Mouse (Mus musculus): ENCODE measurements around the gene Gm5414. TPM values are rescaled to one million over a fixed set of nuclear protein-coding genes. Genes with fewer than 3 reads are reported as not detected.

Gm5414 gene
- total and polyA plus RNA-seq, 3 experiments = not detected

DNA sequence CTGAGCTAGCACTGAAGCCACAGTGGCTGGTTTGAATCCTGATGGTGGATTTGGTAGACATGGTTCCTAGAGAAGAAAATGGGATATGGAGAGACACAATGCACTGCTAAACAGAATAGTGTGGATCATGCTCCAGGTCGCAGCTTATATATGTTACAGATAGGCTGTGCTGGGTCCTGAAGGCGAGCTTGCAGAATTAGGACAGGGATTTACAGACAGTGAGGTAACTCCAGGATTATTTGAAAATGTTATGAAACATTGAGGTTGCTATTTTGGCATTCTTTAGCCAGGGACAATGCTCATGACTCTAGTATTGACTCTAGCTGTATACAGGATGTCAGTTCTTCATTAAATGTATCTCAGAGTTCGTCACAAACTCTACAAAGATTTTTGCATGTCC, 19.3 kb upstream of the Gm5414 start, which contains the start of gene Gm5478:
Gene Gm5478, minus strand, starts transcription at position 101 of the 400 bp plus-strand sequence.
- Histone ChIP-seq H3K4me1 (ENCODE audit: control insufficient read depth in 1 of 2, insufficient read depth in 2 of 2) (no peaks in the 10 kb centered on the region), H3K9ac (ENCODE audit: insufficient read depth, low read depth) (no peak within 1 kb of the TSS), H3K27ac (ENCODE audit: insufficient read depth, low read depth) (no peak within 1 kb of the TSS), H3K27me3 (replicated peaks) (peaks cover 78% of the 10 kb centered on the region), H3K79me2 (replicated peaks; ENCODE audit: control insufficient read depth, extremely low read depth, insufficient read depth, poor library complexity, severe bottlenecking) (no peaks in the 10 kb centered on the region), H3K36me3 (replicated peaks in 1 of 2; ENCODE audit: control insufficient read depth in 1 of 2, insufficient read depth in 1 of 2, low read length in 1 of 2) (no peaks in the 10 kb centered on the region), H3K9me3 (replicated peaks; ENCODE audit: low read length) (no peaks in the 10 kb centered on the region), H3K4me3 (replicated peaks in 1 of 3; ENCODE audit: low read depth in 2 of 3, low read length in 2 of 3, poor library complexity in 1 of 3) (no peak within 1 kb of the TSS), H3K4me2 (ENCODE audit: insufficient read depth, low read depth, poor library complexity, severe bottlenecking) (no peak within 1 kb of the TSS)
- in situ Hi-C loops (cut with MboI; ENCODE audit: low pct_ligation_motif_present, low pct_unique_long_range_greater_than_20kb, low sequenced_read_pairs) (no loop called here), dilution Hi-C loops (cut with MboI; ENCODE audit: extremely low pct_ligation_motif_present, extremely low pct_unique_long_range_greater_than_20kb, low sequenced_read_pairs) (no loop called here)
- TF ChIP-seq MEF2A (IDR thresholded peaks at IDR 0.05; ENCODE audit: borderline replicate concordance, low read depth, low read length) (no peak), ZNF384 (IDR thresholded peaks at IDR 0.05; ENCODE audit: low read depth, low read length) (no peak), NRF1 (IDR thresholded peaks at IDR 0.05; ENCODE audit: low read depth, low read length) (no peak), RAD21 (IDR thresholded peaks at IDR 0.05; ENCODE audit: low read depth, low read length) (no peak), E2F4 (IDR thresholded peaks at IDR 0.05; ENCODE audit: insufficient replicate concordance, low read depth, low read length) (no peak), MXI1 (IDR thresholded peaks at IDR 0.05; ENCODE audit: low read depth, low read length) (no peak), ZKSCAN1 (IDR thresholded peaks at IDR 0.05; ENCODE audit: borderline replicate concordance, low read depth, low read length) (no peak), HCFC1 (IDR thresholded peaks at IDR 0.05; ENCODE audit: low read depth, low read length) (no peak), TBP (conservative IDR thresholded peaks at IDR 0.05; ENCODE audit: low read depth, low read length) (no peak), MYC (IDR thresholded peaks at IDR 0.05; ENCODE audit: low read depth, low read length) (no peak), ELF1 (IDR thresholded peaks at IDR 0.05; ENCODE audit: low read depth, low read length) (no peak), BHLHE40 (IDR thresholded peaks at IDR 0.05; ENCODE audit: low read depth, low read length) (no peak), CHD1 (IDR thresholded peaks at IDR 0.05; ENCODE audit: low read depth, low read length) (no peak), IRF4 (IDR thresholded peaks at IDR 0.05; ENCODE audit: low read depth, low read length) (no peak)
- no peak for DNase-seq (ENCODE audit: extremely low read depth)

DNA sequence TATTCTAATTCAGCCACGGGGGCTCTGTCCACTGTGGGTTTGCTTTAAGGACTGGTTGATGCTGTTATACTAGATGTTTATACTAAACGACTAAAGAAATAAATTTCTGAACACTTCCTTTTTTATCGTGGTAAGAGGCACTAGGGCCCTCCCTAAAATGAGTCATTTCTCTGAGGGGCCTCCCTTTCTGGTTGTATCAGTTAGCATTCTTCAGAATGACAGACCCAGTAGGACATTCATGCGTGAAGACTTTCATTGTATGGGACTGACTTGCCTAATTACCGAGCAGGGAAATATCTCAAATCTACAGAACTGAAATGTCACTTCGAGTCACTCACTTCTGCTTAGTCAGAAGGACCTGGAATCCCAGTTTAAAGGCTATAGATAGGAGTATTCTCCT, 28.9 kb downstream of the Gm5414 start:
- TF ChIP-seq MXI1 (IDR thresholded peaks at IDR 0.05; ENCODE audit: low read depth, low read length) (no peak), IRF4 (IDR thresholded peaks at IDR 0.05; ENCODE audit: low read depth, low read length) (peak; percentile 69), BHLHE40 (IDR thresholded peaks at IDR 0.05; ENCODE audit: low read depth, low read length) (0 out of 2 replicates have a peak, but pooled peaks have one; percentile 26), JUND (conservative IDR thresholded peaks at IDR 0.05; ENCODE audit: low read depth, low read length) (peak; percentile 62; the same call in 1 of the 2 replicates), POLR2AphosphoS2 (IDR thresholded peaks at IDR 0.05; ENCODE audit: low read depth, low read length) (no peak), EP300 (IDR thresholded peaks at IDR 0.05; ENCODE audit: low read length) (peak; percentile 72), JUN (IDR thresholded peaks at IDR 0.05; ENCODE audit: insufficient read depth, low read depth, low read length) (peak; percentile 44; the same call in 1 of the 2 replicates)
- no peaks in the 10 kb centered on the region for H3K36me3 ChIP-seq (replicated peaks in 1 of 2; ENCODE audit: control insufficient read depth in 1 of 2, insufficient read depth in 1 of 2, low read length in 1 of 2)
- no peaks in the 10 kb centered on the region for H3K9me3 ChIP-seq (replicated peaks; ENCODE audit: low read length)
- no peak overlapping the region for H3K4me2 ChIP-seq (ENCODE audit: insufficient read depth, low read depth, poor library complexity, severe bottlenecking)
- DNase-seq (ENCODE audit: extremely low read depth) = peak; percentile 82
- H3K4me1 ChIP-seq (ENCODE audit: control insufficient read depth in 1 of 2, insufficient read depth in 2 of 2) = peaks cover 6 to 11% of the 10 kb centered on the region in 2 experiments; a peak in 3 of 4 replicates
- H3K9ac ChIP-seq (ENCODE audit: insufficient read depth, low read depth) = no peak overlapping the region
- peaks cover 32% of the 10 kb centered on the region for H3K27me3 ChIP-seq (replicated peaks)
- H3K79me2 ChIP-seq (replicated peaks; ENCODE audit: control insufficient read depth, extremely low read depth, insufficient read depth, poor library complexity, severe bottlenecking) = no peaks in the 10 kb centered on the region
- no peak overlapping the region for H3K27ac ChIP-seq (ENCODE audit: insufficient read depth, low read depth)
- in situ Hi-C loops (cut with MboI; ENCODE audit: low pct_ligation_motif_present, low pct_unique_long_range_greater_than_20kb, low sequenced_read_pairs) (no loop called here), dilution Hi-C loops (cut with MboI; ENCODE audit: extremely low pct_ligation_motif_present, extremely low pct_unique_long_range_greater_than_20kb, low sequenced_read_pairs) (no loop called here)
- no peak overlapping the region for H3K4me3 ChIP-seq (replicated peaks in 1 of 3; ENCODE audit: low read depth in 2 of 3, low read length in 2 of 3, poor library complexity in 1 of 3)

Measured in CH12.LX (cell line).